ENCODE assay signal across 23 mouse cellular contexts in the genomic region with DNA sequence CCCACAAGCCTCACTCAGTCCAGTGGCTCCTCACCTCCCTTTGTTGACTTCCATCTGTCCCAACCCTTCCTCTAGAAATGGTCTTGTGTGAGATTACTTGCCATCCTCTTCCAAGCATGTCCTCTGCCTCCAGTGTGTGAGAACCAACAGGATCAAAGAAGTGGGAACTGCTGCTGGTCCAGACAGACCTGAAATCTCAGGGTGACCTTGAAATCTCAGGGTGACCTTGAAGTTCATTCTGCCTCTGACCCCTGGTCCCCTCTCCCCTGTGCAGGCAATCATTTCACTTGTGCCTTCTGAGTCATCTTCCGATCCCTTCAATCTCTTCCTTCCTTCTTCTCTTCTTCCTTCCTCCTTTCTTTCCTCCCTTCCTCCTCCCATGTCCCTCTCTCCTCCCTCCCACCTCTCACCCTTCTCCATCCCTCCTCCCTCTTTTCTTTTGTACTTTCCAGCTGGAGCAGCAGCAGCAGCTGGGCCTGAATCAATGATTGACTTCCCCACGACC. TPM values are rescaled to one million over a fixed set of nuclear protein-coding genes. Genes with fewer than 3 reads are reported as not detected.
DNase-seq lines count a peak whose midpoint lies in the region; ATAC-seq and TF ChIP-seq lines count a peak whose summit lies in the region.
"Had no signal": no experiment of that assay in that cellular context is flagged by ENCODE, and none has a peak within 500 bp of the region (broad histone marks: within the 10 kb centered on the region; RNA-seq: fewer than 3 reads in every experiment).

No protein-coding gene starts in this region.

- H3K4me3 ChIP-seq in kidney, embryonic 16.5 days (ENCODE audit: low read length): no peak overlapping the region
- H3K4me3 ChIP-seq in E14TG2a.4 (replicated peaks; ENCODE audit: low read length): peak overlapping the region; percentile 48; the same call in 1 of the 2 replicates
- H3K4me3 ChIP-seq: embryonic facial prominence, embryonic 10.5 days; embryonic facial prominence, embryonic 13.5 days; erythroblast, embryonic 14.5 days; forebrain, embryonic 13.5 days; hindbrain, embryonic 15.5 days; intestine, embryonic 15.5 days had no signal

- H3K27me3 ChIP-seq in kidney, embryonic 16.5 days (ENCODE audit: insufficient read depth, low read length): no peaks in the 10 kb centered on the region
- no peaks in the 10 kb centered on the region for H3K27me3 ChIP-seq in E14TG2a.4 (ENCODE audit: insufficient read depth, low read length)
- H3K27me3 ChIP-seq: embryonic facial prominence, embryonic 13.5 days; forebrain, embryonic 13.5 days; hindbrain, embryonic 15.5 days; intestine, embryonic 15.5 days had no signal

- no peak overlapping the region for H3K27ac ChIP-seq in kidney, embryonic 16.5 days (ENCODE audit: low read length)
- H3K27ac ChIP-seq: embryonic facial prominence, embryonic 10.5 days; embryonic facial prominence, embryonic 13.5 days; forebrain, embryonic 13.5 days; hindbrain, embryonic 15.5 days; intestine, embryonic 15.5 days had no signal

- H3K36me3 ChIP-seq in kidney, embryonic 16.5 days (ENCODE audit: insufficient read depth, low read length): 0 out of 2 replicates have a peak, but pooled peaks cover 4% of the 10 kb centered on the region
- H3K36me3 ChIP-seq in E14TG2a.4 (ENCODE audit: insufficient read depth, low read length): peaks cover 16% of the 10 kb centered on the region
- H3K36me3 ChIP-seq: hindbrain, embryonic 15.5 days; intestine, embryonic 15.5 days had no signal

- no peak for TF ChIP-seq CTCF in E14TG2a.4 (conservative IDR thresholded peaks at IDR 0.05; ENCODE audit: low read length)

- 0 out of 2 replicates have a peak, but pooled peaks have one; percentile 37 for ATAC-seq in kidney, embryonic 16.5 days (ENCODE audit: low FRiP score, low TSS enrichment)
- ATAC-seq: CD4-positive, CD25-positive, alpha-beta regulatory T cell, adult 4 months; forebrain, embryonic 13.5 days; forebrain, embryonic 16.5 days; intestine, embryonic 15.5 days had no signal

- no peaks in the 10 kb centered on the region for H3K9me3 ChIP-seq in kidney, embryonic 16.5 days (ENCODE audit: low read length)
- H3K9me3 ChIP-seq in E14TG2a.4 (ENCODE audit: low read length): no peaks in the 10 kb centered on the region
- H3K9me3 ChIP-seq: embryonic facial prominence, embryonic 10.5 days; embryonic facial prominence, embryonic 13.5 days; forebrain, embryonic 13.5 days; hindbrain, embryonic 15.5 days; intestine, embryonic 15.5 days had no signal

- DNase-seq in kidney, adult 9 months: no peak
- DNase-seq in ES-CJ7 (ENCODE audit: low read depth, low spot score) (peak; percentile 72), ZHBTc4 (ENCODE audit: low read depth, low spot score) (peak; percentile 54)
- no peak for DNase-seq in embryo, embryonic 11 days
- DNase-seq: adrenal gland, postnatal 10 days; cerebellum, adult 11 months; cerebellum, adult 2 months; cerebellum, adult 9-11 months; cerebellum, postnatal 25 days; gastrocnemius, postnatal 10 days; heart, adult 11 months; kidney, adult 11 months had no signal

- WGBS in kidney, embryonic 16.5 days: 58% methylated on average over 2 of the region's 2 CpGs

- no peak overlapping the region for H3K9ac ChIP-seq in kidney, embryonic 16.5 days (replicated peaks; ENCODE audit: low read length)
- H3K9ac ChIP-seq: embryonic facial prominence, embryonic 13.5 days; forebrain, embryonic 13.5 days; hindbrain, embryonic 15.5 days; intestine, embryonic 15.5 days had no signal

- peaks cover 10% of the 10 kb centered on the region; the same call in 1 of the 2 replicates for H3K4me1 ChIP-seq in kidney, embryonic 16.5 days (ENCODE audit: insufficient read depth, low read length)
- peaks cover 78% of the 10 kb centered on the region for H3K4me1 ChIP-seq in E14TG2a.4 (replicated peaks; ENCODE audit: low read depth, low read length)
- H3K4me1 ChIP-seq: embryonic facial prominence, embryonic 13.5 days; forebrain, embryonic 13.5 days; hindbrain, embryonic 15.5 days; intestine, embryonic 15.5 days had no signal

- no peak overlapping the region for H3K4me2 ChIP-seq in kidney, embryonic 16.5 days (replicated peaks; ENCODE audit: low read depth, low read length)
- H3K4me2 ChIP-seq: embryonic facial prominence, embryonic 13.5 days; forebrain, embryonic 13.5 days; heart, embryonic 11.5 days; hindbrain, embryonic 15.5 days; intestine, embryonic 15.5 days had no signal

RNA-seq across cellular contexts. Expression of a gene that starts 9.3 kb away (rescaled TPM):
- polyA plus RNA-seq in kidney, embryonic 16.5 days (2015; fragmentation: Nextera tagmentation; extraction: Ambion mirVana): 35.1 and 36.5 TPM in 2 replicates

Comparison
In these comparisons a context has a peak if more than half of its experiments do, and no peak if none do; other contexts are left out.
1. DNase-seq: peak in ES-CJ7 (single experiment) and ZHBTc4 (single experiment); none in kidney, adult 9 months (single experiment) and embryo, embryonic 11 days (single experiment).